Mouse (Mus musculus) heart, embryonic 15.5 days (tissue): ENCODE data around the gene Nme1. TPM values are rescaled to one million over a fixed set of nuclear protein-coding genes. Genes with fewer than 3 reads are reported as not detected.

Source experiments
- ATAC-seq: fragments of 200-750 bp; cut with Nextera tagmentation; replicated peaks from 2 replicates; pipeline ENCODE4 v1.8.0; 2017; ENCODE audit warnings: low read depth, moderate TSS enrichment; ENCODE audit not compliant: insufficient number of reproducible peaks, insufficient read depth, low FRiP score
- H3K27ac ChIP-seq: fragments of 300-500 bp; sonication (generic); 2 replicates; pipeline ENCODE4 v1.5.1; 2015; ENCODE audit warnings: mild to moderate bottlenecking, inconsistent platforms
- H3K27me3 ChIP-seq: fragments of 300-500 bp; sonication (generic); 2 replicates; pipeline ENCODE4 v1.6.1; 2015; ENCODE audit warnings: inconsistent platforms
- H3K36me3 ChIP-seq: fragments of 300-500 bp; sonication (generic); 2 replicates; pipeline ENCODE4 v1.6.1; 2015; ENCODE audit warnings: mild to moderate bottlenecking, inconsistent platforms
- H3K4me1 ChIP-seq: fragments of 300-500 bp; sonication (generic); replicated peaks from 2 replicates; pipeline ENCODE4 v1.6.1; 2015; ENCODE audit warnings: inconsistent platforms
- H3K4me2 ChIP-seq: fragments of 300-500 bp; sonication (generic); 2 replicates; pipeline ENCODE4 v1.6.1; 2015; ENCODE audit warnings: inconsistent platforms, mild to moderate bottlenecking, moderate library complexity
- H3K4me3 ChIP-seq: fragments of 300-500 bp; sonication (generic); 2 replicates; pipeline ENCODE4 v1.5.1; 2015; ENCODE audit warnings: mild to moderate bottlenecking, inconsistent platforms
- H3K9ac ChIP-seq: fragments of 300-500 bp; sonication (generic); 2 replicates; pipeline ENCODE4 v1.6.1; 2015; ENCODE audit warnings: mild to moderate bottlenecking, inconsistent platforms
- H3K9me3 ChIP-seq: fragments of 300-500 bp; sonication (generic); replicated peaks from 2 replicates; pipeline ENCODE4 v1.6.1; 2016; ENCODE audit warnings: inconsistent platforms
- WGBS: fragments of 180-500 bp; shearing (Covaris S2); methylation state at CpG from one replicate; pipeline ENCODE4 v1.1.7; 2015; ENCODE audit warnings: mixed read lengths; 5-methylcytosine and 5-hydroxymethylcytosine counted together
- polyA plus RNA-seq: library from polyadenylated mRNA; unstranded; fragments of >200 nt; fragmentation: Nextera tagmentation; extraction: Ambion mirVana; gene quantifications from 2 replicates; pipeline ENCODE4 v1.2.1, GENCODE M21; 2015

Nme1 gene
- polyA plus RNA-seq, 1 experiment from 2014 or later: 74.1 TPM

GRCm38 (mm10) chr11:93987625-93988327 lies 19.5 kb upstream of the Nme1 start:
- WGBS: 34% methylated on average over 8 of the region's 8 CpGs
- H3K4me2 ChIP-seq: peak overlapping the region; percentile 13

GRCm38 (mm10) chr11:93987026-93987425 lies 18.7 kb upstream of the Nme1 start:
- WGBS: 86% methylated on average over 4 of the region's 4 CpGs
- ATAC-seq: no peak
- H3K9me3 ChIP-seq: no peaks in the 10 kb centered on the region
- peaks cover 18% of the 10 kb centered on the region for H3K4me1 ChIP-seq
- H3K36me3 ChIP-seq: no peaks in the 10 kb centered on the region
- H3K27ac ChIP-seq: peak overlapping the region; percentile 92
- 0 out of 2 replicates have a peak overlapping the region, but pooled peaks have one; percentile 13 for H3K4me2 ChIP-seq
- no peak overlapping the region for H3K4me3 ChIP-seq
- H3K27me3 ChIP-seq: no peaks in the 10 kb centered on the region
- no peak overlapping the region for H3K9ac ChIP-seq

More at GRCm38 (mm10) chr11:93987625-93988327, 19.5 kb upstream of the Nme1 start:
- Histone ChIP-seq H3K9me3 (no peaks in the 10 kb centered on the region), H3K36me3 (no peaks in the 10 kb centered on the region), H3K4me1 (peaks cover 18% of the 10 kb centered on the region), H3K27ac (peak overlapping the region; percentile 92), H3K9ac (no peak overlapping the region), H3K27me3 (no peaks in the 10 kb centered on the region), H3K4me3 (no peak overlapping the region)
- ATAC-seq: peak; percentile 53

- H3K27ac ChIP-seq: no peak overlapping the region
- no peaks in the 10 kb centered on the region for H3K36me3 ChIP-seq
- peaks cover 18% of the 10 kb centered on the region for H3K4me1 ChIP-seq
- no peak overlapping the region for H3K4me3 ChIP-seq
- no peak overlapping the region for H3K9ac ChIP-seq
- no peak for ATAC-seq
- no peaks in the 10 kb centered on the region for H3K27me3 ChIP-seq
- no peaks in the 10 kb centered on the region for H3K9me3 ChIP-seq
- H3K4me2 ChIP-seq: no peak overlapping the region
Observed at GRCm38 (mm10) chr11:93986298-93986697, 18.0 kb upstream of the Nme1 start.

DNA sequence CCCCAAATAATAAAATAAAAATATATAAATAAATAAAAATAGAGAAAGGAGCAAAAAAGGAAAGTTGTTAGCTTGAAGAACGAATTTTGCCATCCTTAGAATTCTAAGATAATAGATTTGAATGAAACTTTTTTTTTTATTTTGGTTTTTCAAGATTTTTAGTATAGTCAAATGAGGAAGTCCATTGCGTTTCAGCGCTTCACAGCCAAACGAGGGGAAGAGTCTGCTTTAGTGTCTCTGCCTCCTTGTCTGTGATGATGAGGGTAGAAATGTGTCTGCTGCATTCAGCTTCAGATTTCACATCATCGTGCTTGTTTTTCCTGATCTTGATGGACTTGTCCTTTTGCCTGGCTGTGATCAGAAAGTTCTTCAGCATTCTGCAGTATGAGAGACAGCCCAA lies 16.9 kb upstream of the Nme1 start:
- peaks cover 18% of the 10 kb centered on the region for H3K4me1 ChIP-seq
- no peaks in the 10 kb centered on the region for H3K27me3 ChIP-seq
- H3K9me3 ChIP-seq: no peaks in the 10 kb centered on the region
- H3K9ac ChIP-seq: no peak overlapping the region
- no peak for ATAC-seq
- no peak overlapping the region for H3K4me3 ChIP-seq
- 81% methylated on average over 5 of the region's 5 CpGs for WGBS
- no peak overlapping the region for H3K27ac ChIP-seq
- no peaks in the 10 kb centered on the region for H3K36me3 ChIP-seq
- H3K4me2 ChIP-seq: no peak overlapping the region

DNA sequence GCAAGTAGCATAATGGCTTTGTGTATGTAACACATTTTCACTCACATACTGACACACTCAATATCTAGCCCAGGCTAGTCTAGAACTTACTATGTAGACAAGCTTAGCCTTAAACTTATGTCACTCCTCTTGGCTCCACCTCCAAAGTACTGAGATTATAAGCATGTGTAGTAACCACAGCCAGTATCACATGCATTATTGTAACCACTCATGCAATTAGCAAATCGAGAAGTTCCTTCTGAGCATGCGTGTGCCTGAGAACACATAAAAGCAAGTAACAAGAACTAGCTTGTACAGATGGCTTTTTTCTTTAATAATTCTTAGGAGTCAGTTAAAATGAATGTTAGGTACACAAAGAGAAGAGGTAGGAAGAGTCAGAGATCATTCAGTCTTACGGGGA lies 16.3 kb upstream of the Nme1 start:
- Histone ChIP-seq H3K4me1 (peaks cover 18% of the 10 kb centered on the region), H3K9me3 (no peaks in the 10 kb centered on the region), H3K9ac (no peak overlapping the region), H3K27ac (no peak overlapping the region), H3K27me3 (no peaks in the 10 kb centered on the region), H3K4me3 (no peak overlapping the region), H3K36me3 (no peaks in the 10 kb centered on the region), H3K4me2 (no peak overlapping the region)
- ATAC-seq: no peak
- 85% methylated on average over 3 of the region's 3 CpGs for whole genome bisulfite sequencing

- Histone ChIP-seq H3K9me3 (no peaks in the 10 kb centered on the region), H3K36me3 (no peaks in the 10 kb centered on the region), H3K4me2 (no peak overlapping the region), H3K9ac (no peak overlapping the region), H3K27me3 (no peaks in the 10 kb centered on the region), H3K4me3 (no peak overlapping the region), H3K27ac (no peak overlapping the region), H3K4me1 (no peaks in the 10 kb centered on the region)
- WGBS: 60% methylated on average over 6 of the region's 6 CpGs
- no peak for ATAC-seq
Observed at GRCm38 (mm10) chr11:93979502-93980049, 11.3 kb upstream of the Nme1 start.

DNA sequence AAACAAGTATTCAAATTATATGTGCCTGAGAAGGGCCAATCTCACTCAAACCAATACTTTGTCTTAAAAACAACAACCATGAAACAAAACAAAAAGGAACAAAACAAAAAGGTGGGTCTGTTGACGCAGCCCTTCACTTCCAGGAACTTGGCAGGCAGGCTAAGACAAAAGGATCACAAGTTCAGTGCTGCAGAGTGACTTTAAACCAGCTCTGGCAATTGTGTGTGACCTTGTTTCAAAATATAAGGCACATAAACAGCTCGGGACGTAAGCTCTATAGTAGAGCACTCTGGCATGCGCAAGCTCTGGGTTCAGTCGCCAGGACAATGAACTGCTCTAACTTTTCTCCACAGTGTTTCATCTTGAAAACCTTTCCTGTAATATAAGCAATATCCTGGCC lies 4.6 kb upstream of the Nme1 start:
- ATAC-seq: no peak
- 85% methylated on average over 5 of the region's 5 CpGs for WGBS
- peaks cover 8% of the 10 kb centered on the region for H3K4me1 ChIP-seq
- H3K36me3 ChIP-seq: no peaks in the 10 kb centered on the region
- H3K4me3 ChIP-seq: no peak overlapping the region
- H3K9ac ChIP-seq: no peak overlapping the region
- no peak overlapping the region for H3K27ac ChIP-seq
- H3K9me3 ChIP-seq: no peaks in the 10 kb centered on the region
- no peaks in the 10 kb centered on the region for H3K27me3 ChIP-seq
- no peak overlapping the region for H3K4me2 ChIP-seq

DNA sequence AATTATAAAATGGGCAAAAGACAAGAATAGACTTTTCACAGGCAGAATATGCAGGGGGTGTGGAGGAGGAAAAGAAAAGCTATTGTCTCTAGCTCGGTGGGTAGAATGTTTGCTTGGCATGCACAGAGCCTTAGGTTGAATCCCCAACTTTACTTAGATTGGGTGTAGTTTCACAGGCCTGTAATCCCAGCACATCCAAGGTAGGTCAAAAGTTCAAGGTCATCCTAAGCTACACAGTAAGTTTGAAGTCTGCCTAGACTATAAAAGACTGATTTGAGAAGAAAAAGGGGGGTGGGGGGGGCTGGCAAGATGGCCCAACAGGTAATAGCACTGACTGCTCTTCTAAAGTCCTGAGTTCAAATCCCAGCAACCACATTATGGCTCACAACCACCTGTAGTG lies 1.5 kb upstream of the Nme1 start:
- H3K27ac ChIP-seq: no peak overlapping the region
- H3K4me3 ChIP-seq: no peak overlapping the region
- no peaks in the 10 kb centered on the region for H3K9me3 ChIP-seq
- no peak overlapping the region for H3K4me2 ChIP-seq
- no peak for ATAC-seq
- peaks cover 15% of the 10 kb centered on the region for H3K4me1 ChIP-seq
- no peaks in the 10 kb centered on the region for H3K27me3 ChIP-seq
- no peak overlapping the region for H3K9ac ChIP-seq
- 59% methylated on average over 1 of the region's 1 CpGs for WGBS
- peaks cover 11% of the 10 kb centered on the region for H3K36me3 ChIP-seq

GRCm38 (mm10) chr11:93969171-93969570 lies 850 bp upstream of the Nme1 start:
- Histone ChIP-seq H3K4me3 (no peak overlapping the region), H3K27ac (peak overlapping the region; percentile 64; the same call in 1 of the 2 replicates), H3K9ac (no peak overlapping the region; the same call in 1 of the 2 replicates), H3K4me2 (peak overlapping the region; percentile 55; the same call in 1 of the 2 replicates), H3K9me3 (no peaks in the 10 kb centered on the region), H3K27me3 (no peaks in the 10 kb centered on the region), H3K4me1 (peaks cover 15% of the 10 kb centered on the region), H3K36me3 (peaks cover 17% of the 10 kb centered on the region)
- WGBS: 88% methylated on average over 6 of the region's 6 CpGs
- no peak for ATAC-seq

- 40% methylated on average over 6 of the region's 6 CpGs for WGBS
- H3K9me3 ChIP-seq: no peaks in the 10 kb centered on the region
- H3K27me3 ChIP-seq: no peaks in the 10 kb centered on the region
- peak overlapping the region; percentile 64 for H3K27ac ChIP-seq
- H3K36me3 ChIP-seq: peaks cover 21% of the 10 kb centered on the region
- H3K9ac ChIP-seq: peak overlapping the region; percentile 38; the same call in 1 of the 2 replicates
- no peak for ATAC-seq
- peaks cover 15% of the 10 kb centered on the region for H3K4me1 ChIP-seq
- peak overlapping the region; percentile 85 for H3K4me3 ChIP-seq
- peak overlapping the region; percentile 55 for H3K4me2 ChIP-seq
Observed at GRCm38 (mm10) chr11:93968848-93969128, 467 bp upstream of the Nme1 start.

GRCm38 (mm10) chr11:93967381-93967780 lies 940 bp downstream of the Nme1 start:
- H3K4me3 ChIP-seq: peak overlapping the region; percentile 85

GRCm38 (mm10) chr11:93965391-93965790 lies 2.9 kb downstream of the Nme1 start:
- Histone ChIP-seq H3K9ac (no peak overlapping the region), H3K9me3 (no peaks in the 10 kb centered on the region), H3K27ac (no peak overlapping the region), H3K4me1 (peaks cover 15% of the 10 kb centered on the region), H3K36me3 (peaks cover 47% of the 10 kb centered on the region), H3K4me3 (no peak overlapping the region), H3K27me3 (no peaks in the 10 kb centered on the region), H3K4me2 (no peak overlapping the region)
- WGBS: 88% methylated on average over 6 of the region's 6 CpGs
- ATAC-seq: no peak

More at GRCm38 (mm10) chr11:93967381-93967780, 940 bp downstream of the Nme1 start:
- peaks cover 30% of the 10 kb centered on the region for H3K36me3 ChIP-seq
- H3K4me1 ChIP-seq: peaks cover 15% of the 10 kb centered on the region
- ATAC-seq: no peak
- WGBS: 3% methylated on average over 11 of the region's 11 CpGs
- peak overlapping the region; percentile 77 for H3K4me2 ChIP-seq
- no peaks in the 10 kb centered on the region for H3K9me3 ChIP-seq
- H3K9ac ChIP-seq: peak overlapping the region; percentile 70
- H3K27me3 ChIP-seq: no peaks in the 10 kb centered on the region
- peak overlapping the region; percentile 78 for H3K27ac ChIP-seq
